12 mouse cellular contexts compared by ENCODE assay signal in genomic region chr1:133247189-133247588, GRCm38 (mm10).
DNase-seq lines count a peak whose midpoint lies in the region; ATAC-seq and TF ChIP-seq lines count a peak whose summit lies in the region.
"Had no signal": no experiment of that assay in that cellular context is flagged by ENCODE, and none has a peak within 500 bp of the region (broad histone marks: within the 10 kb centered on the region; RNA-seq: fewer than 3 reads in every experiment).

No protein-coding gene starts in this region.

- 18% methylated on average over 5 of the region's 5 CpGs for WGBS in liver, adult 2 months
- WGBS in hindbrain, embryonic 13.5 days, result 67% methylated on average over 5 of the region's 5 CpGs
- WGBS in small intestine, adult 2 months, result 30% methylated on average over 5 of the region's 5 CpGs

- peaks cover 3% of the 10 kb centered on the region; the same call in 1 of the 2 replicates for H3K36me3 ChIP-seq in liver, adult 2 months (ENCODE audit: control insufficient read depth, insufficient read depth, low read length)
- no peaks in the 10 kb centered on the region for H3K36me3 ChIP-seq in hindbrain, embryonic 13.5 days
- H3K36me3 ChIP-seq in small intestine, adult 2 months (ENCODE audit: control insufficient read depth, insufficient read depth, low read length), result no peaks in the 10 kb centered on the region
- H3K36me3 ChIP-seq: lung, embryonic 15.5 days had no signal

- H3K27ac ChIP-seq in liver, adult 2 months (replicated peaks; ENCODE audit: insufficient read depth, low read depth, low read length), result peak overlapping the region; percentile 96
- H3K27ac ChIP-seq in hindbrain, embryonic 13.5 days, result no peak overlapping the region
- no peak overlapping the region for H3K27ac ChIP-seq in small intestine, adult 2 months (ENCODE audit: insufficient read depth, low read depth, low read length)
- H3K27ac ChIP-seq: lung, embryonic 15.5 days had no signal

- peak overlapping the region; percentile 48 for H3K4me2 ChIP-seq in hindbrain, embryonic 13.5 days

- no peaks in the 10 kb centered on the region for H3K9me3 ChIP-seq in hindbrain, embryonic 13.5 days
- H3K9me3 ChIP-seq: lung, embryonic 15.5 days had no signal

- intact Hi-C loops in heart, postnatal 25 days (cut with DNase I), result no loop called here

- H3K27me3 ChIP-seq in liver, adult 2 months (ENCODE audit: control insufficient read depth, insufficient read depth, low read length), result no peaks in the 10 kb centered on the region
- H3K27me3 ChIP-seq in hindbrain, embryonic 13.5 days, result no peaks in the 10 kb centered on the region
- H3K27me3 ChIP-seq in small intestine, adult 2 months (ENCODE audit: control insufficient read depth, insufficient read depth, low read length), result no peaks in the 10 kb centered on the region
- H3K27me3 ChIP-seq: lung, embryonic 15.5 days had no signal

- peaks cover 37% of the 10 kb centered on the region for H3K4me1 ChIP-seq in liver, adult 2 months (ENCODE audit: control insufficient read depth, insufficient read depth, low read length)
- H3K4me1 ChIP-seq in hindbrain, embryonic 13.5 days (replicated peaks), result peaks cover 60% of the 10 kb centered on the region
- peaks cover 48% of the 10 kb centered on the region; the same call in 1 of the 2 replicates for H3K4me1 ChIP-seq in small intestine, adult 2 months (ENCODE audit: control insufficient read depth, insufficient read depth, insufficient read length, low read length)

- H3K79me2 ChIP-seq in liver, adult 2 months (ENCODE audit: control insufficient read depth, insufficient read depth, low read length), result peaks cover 20% of the 10 kb centered on the region; the same call in 1 of the 2 replicates

- ATAC-seq in hindbrain, embryonic 13.5 days (ENCODE audit: low FRiP score), result no peak
- ATAC-seq: activated CD4-positive, CD25-positive, alpha-beta regulatory T cell, adult 4 months; inflammation-experienced regulatory T-cells, adult 6 months had no signal

- no peak for TF ChIP-seq POLR2A in liver, adult 2 months (IDR thresholded peaks at IDR 0.05; ENCODE audit: extremely low read depth, insufficient read depth, low read length)
- TF ChIP-seq POLR2A in small intestine, adult 2 months (IDR thresholded peaks at IDR 0.05; ENCODE audit: low read depth, low read length), result no peak

- peak overlapping the region; percentile 62 for H3K4me3 ChIP-seq in liver, adult 2 months (ENCODE audit: insufficient read depth, low read depth, low read length)
- H3K4me3 ChIP-seq in hindbrain, embryonic 13.5 days, result no peak overlapping the region
- H3K4me3 ChIP-seq in small intestine, adult 2 months (ENCODE audit: low read depth, low read length), result 0 out of 2 replicates have a peak overlapping the region, but pooled peaks have one; percentile 0
- H3K4me3 ChIP-seq: lung, embryonic 15.5 days had no signal

- TF ChIP-seq CTCF in liver, adult 2 months (IDR thresholded peaks at IDR 0.05; ENCODE audit: low read depth, low read length), result no peak
- TF ChIP-seq CTCF in small intestine, adult 2 months (IDR thresholded peaks at IDR 0.05; ENCODE audit: extremely low read depth, insufficient read length, insufficient replicate concordance, low read depth, low read length), result no peak

- peak; percentile 95 for DNase-seq in heart, adult 11 months
- DNase-seq in heart, postnatal 25 days (ENCODE audit: low spot score), result no peak
- DNase-seq in liver, adult 2 months (ENCODE audit: extremely low read depth, low read depth, low spot score), result peak; percentile 57
- DNase-seq in liver, result no peak
- DNase-seq in Muller cell, postnatal 12 days (ENCODE audit: inconsistent ontology term), result no peak
- no peak for DNase-seq in urinary bladder, adult 18-20 months (ENCODE audit: low spot score in 2 of 2)
- DNase-seq: cerebellum, adult 8-10 months had no signal

- peak overlapping the region; percentile 84 for H3K9ac ChIP-seq in liver, adult 2 months (ENCODE audit: low read depth, low read length)
- peak overlapping the region; percentile 64 for H3K9ac ChIP-seq in hindbrain, embryonic 13.5 days
- H3K9ac ChIP-seq: lung, embryonic 15.5 days had no signal

Comparison
In these comparisons a context has a peak if more than half of its experiments do, and no peak if none do; other contexts are left out.
1. DNase-seq: peak in heart, adult 11 months (single experiment) and liver, adult 2 months (single experiment); none in heart, postnatal 25 days (single experiment), liver (single experiment), Muller cell, postnatal 12 days (single experiment) and urinary bladder, adult 18-20 months (0 of 2).